Mouse (Mus musculus) heart, postnatal 0 days (tissue): ENCODE data around the gene Pank2. TPM values are rescaled to one million over a fixed set of nuclear protein-coding genes. Genes with fewer than 3 reads are reported as not detected.

Experiments
- ATAC-seq: fragments of 200-750 bp; cut with Nextera tagmentation; 2 replicates; pipeline ENCODE4 v1.8.0; 2017; ENCODE audit warnings: low read depth, moderate number of reproducible peaks, moderate library complexity; ENCODE audit not compliant: insufficient read depth
- DNase-seq: peaks from one replicate; pipeline ENCODE4 v3.0.0-alpha.2; 2016; ENCODE audit warnings: low spot score
- H3K27ac ChIP-seq: fragments of 300-500 bp; sonication (generic); 2 replicates; pipeline ENCODE4 v1.5.1; 2014; ENCODE audit warnings: low read depth, mild to moderate bottlenecking
- H3K27me3 ChIP-seq: fragments of 300-500 bp; sonication (generic); 2 replicates; pipeline ENCODE4 v1.6.1; 2014; ENCODE audit warnings: low read length, mixed read lengths; ENCODE audit not compliant: control insufficient read depth, insufficient read depth
- H3K36me3 ChIP-seq: fragments of 300-500 bp; sonication (generic); replicated peaks from 2 replicates; pipeline ENCODE4 v1.6.1; 2014; ENCODE audit warnings: low read length, mixed read lengths; ENCODE audit not compliant: control insufficient read depth, insufficient read depth
- H3K4me1 ChIP-seq: fragments of 300-500 bp; sonication (generic); 2 replicates; pipeline ENCODE4 v1.6.1; 2014; ENCODE audit warnings: antibody characterized with exemption; ENCODE audit not compliant: control insufficient read depth, insufficient read depth
- H3K4me2 ChIP-seq: fragments of 300-500 bp; sonication (generic); 2 replicates; pipeline ENCODE4 v1.6.1; 2014; ENCODE audit warnings: low read depth, mild to moderate bottlenecking, low read length, moderate library complexity
- H3K4me3 ChIP-seq: fragments of 300-500 bp; sonication (generic); 2 replicates; pipeline ENCODE4 v1.5.1; 2014; ENCODE audit warnings: low read depth, low read length
- H3K9ac ChIP-seq: fragments of 300-500 bp; sonication (generic); replicated peaks from 2 replicates; pipeline ENCODE4 v1.6.1; 2014; ENCODE audit warnings: low read depth, low read length, mixed read lengths
- H3K9me3 ChIP-seq: fragments of 300-500 bp; sonication (generic); replicated peaks from 2 replicates; pipeline ENCODE4 v1.6.1; 2016; ENCODE audit warnings: low read length; ENCODE audit not compliant: control insufficient read depth
- CTCF ChIP-seq: IDR thresholded peaks from 2 replicates; pipeline ENCODE4 v1.5.1; 2016; ENCODE audit warnings: antibody characterized with exemption, control low read depth, low read depth
- EP300 ChIP-seq: IDR thresholded peaks from 2 replicates; pipeline ENCODE4 v1.6.1; 2016; ENCODE audit warnings: antibody characterized with exemption, low read depth
- WGBS: fragments of 180-500 bp; shearing (Covaris S2); extraction: QIAGEN DNeasy Blood & Tissue Kit; methylation state at CpG from one replicate; pipeline ENCODE4 v1.1.7; 2014; 5-methylcytosine and 5-hydroxymethylcytosine counted together
- microRNA-seq: library from miRNA; unstranded; fragments of <30 nt; microRNA quantifications from one replicate; pipeline ENCODE4, GENCODE M21; 2016
- polyA plus RNA-seq: library from polyadenylated mRNA; unstranded; fragments of >200 nt; fragmentation: Nextera tagmentation; extraction: Ambion mirVana; gene quantifications from 2 replicates; pipeline ENCODE4 v1.2.1, GENCODE M21; 2015
- total RNA-seq: library from RNA; depleted of rRNA; stranded (reverse); fragments of >200 nt; gene quantifications from 2 replicates; pipeline ENCODE4 v1.2.3, GENCODE M21; 2014; ENCODE audit warnings: low replicate concordance; rRNA removed

The Pank2 gene
- total and polyA plus RNA-seq, 2 experiments from 2014 or later: 9.6 to 19.2 TPM

DNA sequence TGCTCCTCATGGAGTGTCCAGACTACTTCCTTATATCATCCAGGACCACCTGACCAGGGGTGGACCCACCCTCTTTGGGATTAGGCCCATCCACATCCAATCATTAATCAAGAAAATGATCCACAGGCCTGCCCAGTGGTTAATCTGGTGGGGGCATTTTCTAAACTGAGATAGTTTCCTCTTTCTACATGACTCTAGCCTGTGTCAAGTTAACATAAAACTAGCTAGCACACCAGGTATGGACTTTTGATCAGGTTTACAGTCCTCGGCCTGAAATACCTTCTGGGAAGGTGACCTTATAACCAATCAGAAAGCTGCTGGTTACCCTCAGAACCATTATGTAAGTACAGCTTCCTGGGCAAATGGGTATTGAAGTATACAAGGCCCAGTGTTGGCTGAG, 66.7 kb downstream of the Pank2 start:
- Histone ChIP-seq H3K9me3 (no peaks in the 10 kb centered on the region), H3K27me3 (no peaks in the 10 kb centered on the region), H3K4me2 (no peak overlapping the region), H3K27ac (no peak overlapping the region), H3K36me3 (no peaks in the 10 kb centered on the region), H3K4me1 (peaks cover 4% of the 10 kb centered on the region; the same call in 1 of the 2 replicates), H3K4me3 (no peak overlapping the region), H3K9ac (no peak overlapping the region)
- no peak for DNase-seq
- ATAC-seq: no peak
- 93% methylated on average over 1 of the region's 1 CpGs for WGBS
- TF ChIP-seq CTCF (no peak), EP300 (no peak)

GRCm38 (mm10) chr2:131330548-131330947, 68.3 kb downstream of the Pank2 start:
- no peak for DNase-seq
- Histone ChIP-seq H3K9me3 (no peaks in the 10 kb centered on the region), H3K36me3 (no peaks in the 10 kb centered on the region), H3K9ac (no peak overlapping the region), H3K27me3 (no peaks in the 10 kb centered on the region), H3K27ac (no peak overlapping the region), H3K4me1 (0 out of 2 replicates have a peak, but pooled peaks cover 3% of the 10 kb centered on the region), H3K4me3 (no peak overlapping the region), H3K4me2 (no peak overlapping the region)
- WGBS: 72% methylated on average over 3 of the region's 3 CpGs
- ATAC-seq: no peak
- TF ChIP-seq CTCF (no peak), EP300 (no peak)

DNA sequence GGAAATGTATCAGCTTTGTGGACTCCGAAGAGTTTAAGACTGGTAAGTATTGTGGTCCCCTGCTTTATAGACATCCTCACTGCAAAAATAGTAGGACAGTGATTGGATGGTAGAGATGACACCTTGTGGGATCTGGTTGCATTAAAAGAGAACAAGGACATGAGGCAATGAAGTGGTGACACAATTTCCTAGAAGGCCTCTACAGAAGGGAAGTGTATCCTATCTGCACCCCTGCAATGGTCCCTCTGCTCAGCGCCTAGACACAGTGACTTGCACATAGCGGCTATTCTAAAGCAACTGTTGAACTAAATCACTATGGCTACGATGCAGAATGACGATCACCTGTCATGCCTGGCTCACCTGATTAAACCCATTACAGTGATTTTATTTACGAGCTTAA, 75.3 kb downstream of the Pank2 start:
- WGBS: 83% methylated on average over 6 of the region's 6 CpGs
- no peak for TF ChIP-seq EP300
- no peak for TF ChIP-seq CTCF
- no peaks in the 10 kb centered on the region for H3K9me3 ChIP-seq
- ATAC-seq (no peak), DNase-seq (no peak)
- no peaks in the 10 kb centered on the region for H3K36me3 ChIP-seq
- no peak overlapping the region for H3K4me3 ChIP-seq
- no peaks in the 10 kb centered on the region for H3K27me3 ChIP-seq
- no peak overlapping the region for H3K4me2 ChIP-seq
- H3K27ac ChIP-seq: no peak overlapping the region
- H3K9ac ChIP-seq: no peak overlapping the region
- H3K4me1 ChIP-seq: no peaks in the 10 kb centered on the region

DNA sequence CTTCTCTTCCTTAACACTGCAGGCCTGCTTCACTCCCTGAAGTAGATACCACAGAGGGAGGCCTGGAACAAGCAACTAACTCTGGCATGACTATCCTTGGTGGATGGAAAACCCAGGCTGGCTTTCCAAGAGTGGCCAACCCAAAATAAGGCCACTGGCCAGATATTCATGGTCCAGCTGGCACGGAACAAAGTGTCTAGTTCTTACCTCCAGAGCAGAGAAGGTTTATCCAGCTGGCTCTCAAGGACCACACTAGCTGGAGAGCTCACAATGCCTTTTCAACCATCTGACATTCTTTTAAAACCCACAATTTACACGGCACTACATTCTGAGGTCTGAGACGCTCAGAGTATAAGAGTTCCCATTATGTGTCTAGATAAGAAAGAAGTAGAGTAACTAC, 82.2 kb downstream of the Pank2 start:
- DNase-seq (no peak), ATAC-seq (no peak)
- H3K27me3 ChIP-seq: no peaks in the 10 kb centered on the region
- H3K27ac ChIP-seq: no peak overlapping the region
- no peak overlapping the region for H3K4me2 ChIP-seq
- TF ChIP-seq EP300: no peak
- TF ChIP-seq CTCF: no peak
- no peak overlapping the region for H3K4me3 ChIP-seq
- H3K4me1 ChIP-seq: no peaks in the 10 kb centered on the region
- H3K36me3 ChIP-seq: no peaks in the 10 kb centered on the region
- H3K9ac ChIP-seq: no peak overlapping the region
- 66% methylated on average over 3 of the region's 3 CpGs for WGBS
- no peaks in the 10 kb centered on the region for H3K9me3 ChIP-seq

DNA sequence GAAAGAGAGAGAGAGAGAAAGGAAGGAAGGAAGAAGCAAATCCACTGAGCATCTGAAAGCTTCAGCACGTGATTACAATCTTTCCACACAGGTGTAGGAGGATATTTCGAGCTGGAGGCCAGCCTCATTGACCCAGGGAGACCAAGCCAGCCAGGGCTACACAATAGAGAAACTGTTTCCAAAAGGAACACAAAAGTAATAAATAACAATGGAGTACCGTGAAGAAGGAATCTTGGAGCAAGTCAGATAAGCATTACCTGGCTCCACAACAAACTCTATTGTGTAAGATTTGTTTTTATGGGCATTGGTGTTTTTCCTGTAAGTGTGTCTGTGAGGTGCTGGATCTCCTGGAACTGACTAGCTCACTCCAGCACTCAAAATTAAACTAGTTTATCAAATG, 83.3 kb downstream of the Pank2 start:
- no peaks in the 10 kb centered on the region for H3K36me3 ChIP-seq
- ATAC-seq: no peak
- WGBS: 55% methylated on average over 3 of the region's 3 CpGs
- DNase-seq: no peak
- H3K4me1 ChIP-seq: no peaks in the 10 kb centered on the region
- H3K4me2 ChIP-seq: no peak overlapping the region
- H3K9me3 ChIP-seq: no peaks in the 10 kb centered on the region
- H3K27me3 ChIP-seq: no peaks in the 10 kb centered on the region
- H3K9ac ChIP-seq: no peak overlapping the region
- H3K27ac ChIP-seq: no peak overlapping the region
- TF ChIP-seq CTCF (no peak), EP300 (no peak)
- no peak overlapping the region for H3K4me3 ChIP-seq

Small RNAs within 50 kb of the gene (microRNA-seq; reads per million reads assigned to microRNA genes)
- gene Mir103-2: 48.5 reads per million, percentile 46 among the genes with 10 or more reads in this experiment

Other genes with a start within 250 kb of the Pank2 start
- 0.19 and 10.7 TPM in 2 replicates for gene Gfra4, start 219.4 kb upstream of the Pank2 start, total RNA-seq
- gene Gfra4, start 219.4 kb upstream of the Pank2 start, polyA plus RNA-seq: 2.2 and 2.9 TPM in 2 replicates
- 9.4 and 10.3 TPM in 2 replicates for gene Adam33, start 198.7 kb upstream of the Pank2 start, total RNA-seq
- gene Adam33, start 198.7 kb upstream of the Pank2 start, polyA plus RNA-seq: 4.8 and 5.2 TPM in 2 replicates
- 2.2 and 3.4 TPM in 2 replicates for gene Siglec1, start 175.7 kb upstream of the Pank2 start, total RNA-seq
- gene Siglec1, start 175.7 kb upstream of the Pank2 start, polyA plus RNA-seq: 0.20 and 0.27 TPM in 2 replicates
- 17.1 and 29.3 TPM in 2 replicates for gene Hspa12b, start 135.2 kb upstream of the Pank2 start, total RNA-seq
- gene Hspa12b, start 135.2 kb upstream of the Pank2 start, polyA plus RNA-seq: 7.2 and 9.0 TPM in 2 replicates
- not detected in 2 replicates for gene Gm11037, start 129.0 kb upstream of the Pank2 start, total RNA-seq
- not detected in 2 replicates for gene Gm11037, start 129.0 kb upstream of the Pank2 start, polyA plus RNA-seq
- gene 1700037H04Rik, start 102.4 kb upstream of the Pank2 start, total RNA-seq: 48.3 and 88.8 TPM in 2 replicates
- gene 1700037H04Rik, start 102.4 kb upstream of the Pank2 start, polyA plus RNA-seq: 35.9 and 39.7 TPM in 2 replicates
- gene Cenpb, start 82.4 kb upstream of the Pank2 start, total RNA-seq: 62.9 and 84.8 TPM in 2 replicates
- 7.1 and 7.8 TPM in 2 replicates for gene Cenpb, start 82.4 kb upstream of the Pank2 start, polyA plus RNA-seq
- gene Cdc25b, start 75.5 kb upstream of the Pank2 start, total RNA-seq: 15.3 and 31.9 TPM in 2 replicates
- gene Cdc25b, start 75.5 kb upstream of the Pank2 start, polyA plus RNA-seq: 12.1 and 15.0 TPM in 2 replicates
- gene Spef1, start 75.2 kb upstream of the Pank2 start, total RNA-seq: 5.2 and 5.9 TPM in 2 replicates
- 0.97 and 1.2 TPM in 2 replicates for gene Spef1, start 75.2 kb upstream of the Pank2 start, polyA plus RNA-seq
- 95.1 and 107 TPM in 2 replicates for gene Ap5s1, start 55.4 kb upstream of the Pank2 start, total RNA-seq
- gene Ap5s1, start 55.4 kb upstream of the Pank2 start, polyA plus RNA-seq: 63.6 and 65.5 TPM in 2 replicates
- 32.5 and 38.0 TPM in 2 replicates for gene Mavs, start 28.4 kb upstream of the Pank2 start, total RNA-seq
- gene Mavs, start 28.4 kb upstream of the Pank2 start, polyA plus RNA-seq: 27.4 and 27.8 TPM in 2 replicates
- 1.0 and 7.7 TPM in 2 replicates for gene Rnf24, start 90.4 kb downstream of the Pank2 start, total RNA-seq
- gene Rnf24, start 90.4 kb downstream of the Pank2 start, polyA plus RNA-seq: 1.3 and 1.4 TPM in 2 replicates
- 30.2 and 31.4 TPM in 2 replicates for gene Smox, start 229.0 kb downstream of the Pank2 start, total RNA-seq
- gene Smox, start 229.0 kb downstream of the Pank2 start, polyA plus RNA-seq: 32.4 and 32.7 TPM in 2 replicates